Mouse (Mus musculus): ENCODE measurements around the gene Figla. TPM values are rescaled to one million over a fixed set of nuclear protein-coding genes. Genes with fewer than 3 reads are reported as not detected.
A peak's percentile ranks its signal among the peaks of the same experiment; 100 is the strongest.

Figla gene
- total and polyA plus RNA-seq, 2 experiments from 2014 or later: not detected

DNA sequence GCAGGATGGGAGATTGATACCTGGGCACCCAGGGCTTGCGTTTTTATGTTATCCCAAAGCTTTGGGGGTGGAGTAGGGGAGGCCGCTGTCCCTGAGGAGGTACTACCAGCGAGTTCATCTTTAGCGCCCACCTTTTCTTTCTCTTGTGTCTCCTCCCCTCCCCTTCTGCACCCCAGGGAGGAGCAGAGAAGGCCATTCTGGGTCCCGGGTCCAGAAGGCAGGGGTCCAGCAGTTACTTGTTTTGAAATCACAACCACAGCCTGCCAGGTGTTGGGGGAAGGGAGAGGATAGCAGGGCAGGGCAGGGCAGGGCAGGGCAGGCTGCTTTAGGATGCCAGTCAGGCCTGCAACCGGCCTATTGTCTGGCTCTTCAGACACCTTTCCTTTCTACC lies 13.3 kb downstream of the Figla start:
- Histone ChIP-seq H3K4me1 (ENCODE audit: insufficient read depth, low read length) (peaks cover 16% of the 10 kb centered on the region; the same call in 1 of the 2 replicates), H3K36me3 (ENCODE audit: insufficient read depth, low read length) (no peaks in the 10 kb centered on the region), H3K27me3 (ENCODE audit: insufficient read depth, low read length) (no peaks in the 10 kb centered on the region), H3K4me3 (ENCODE audit: low read depth, low read length) (peak overlapping the region; percentile 76), H3K4me2 (ENCODE audit: low read depth, low read length, poor library complexity, severe bottlenecking) (peak overlapping the region; percentile 70), H3K9ac (replicated peaks; ENCODE audit: low read length, poor library complexity, severe bottlenecking) (peak overlapping the region; percentile 96), H3K27ac (ENCODE audit: low read depth, low read length) (peak overlapping the region; percentile 97), H3K9me3 (ENCODE audit: low read length) (no peaks in the 10 kb centered on the region)
- DNase-seq (ENCODE audit: low spot score): no peak
- 4% methylated on average over 6 of the region's 6 CpGs for WGBS
- TF ChIP-seq CTCF (IDR thresholded peaks at IDR 0.05): no peak
- peak; percentile 47 for ATAC-seq (ENCODE audit: low FRiP score)

DNA sequence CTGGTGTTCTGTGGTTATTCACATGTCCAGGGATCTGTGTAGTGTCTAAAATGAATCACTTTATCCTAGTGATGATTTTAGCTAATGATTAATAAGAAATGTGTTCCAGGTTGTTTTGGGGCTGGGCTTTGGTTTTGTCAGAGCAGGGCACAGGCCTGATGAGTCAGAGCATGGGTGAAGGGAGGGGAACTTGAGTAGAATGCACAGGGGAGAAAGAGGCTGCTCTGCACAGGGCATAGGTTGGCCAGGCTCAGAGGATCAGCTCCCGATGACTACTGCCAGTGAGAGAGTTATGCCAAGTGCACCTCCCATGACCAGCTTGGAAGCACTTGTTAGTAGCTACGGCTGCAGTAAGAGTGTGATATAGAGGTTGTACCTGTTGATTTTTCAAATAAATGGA lies 15.6 kb downstream of the Figla start:
- H3K9me3 ChIP-seq (ENCODE audit: low read length): no peaks in the 10 kb centered on the region

DNA sequence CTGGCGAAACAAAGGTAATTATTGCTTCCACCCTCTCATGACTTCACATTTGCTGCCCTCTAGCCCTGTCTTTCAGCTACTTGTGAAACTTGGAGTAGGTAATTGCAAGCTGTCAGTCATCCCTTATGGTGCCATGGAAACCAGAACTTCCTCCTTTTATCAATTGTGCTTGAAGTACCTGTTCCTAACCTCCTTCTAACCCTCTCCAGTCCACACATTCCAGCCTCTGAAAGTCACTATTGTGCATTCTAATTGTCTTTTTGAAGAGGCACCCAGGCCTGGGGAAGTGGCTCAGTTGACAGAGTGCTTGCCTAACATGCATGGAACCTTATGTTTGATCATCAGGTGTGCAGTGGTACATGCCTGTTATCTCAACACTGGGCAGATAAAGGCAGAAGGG lies 17.7 kb downstream of the Figla start:
- ATAC-seq (ENCODE audit: low FRiP score) (no peak), DNase-seq (ENCODE audit: low spot score) (no peak)
- H3K9ac ChIP-seq (replicated peaks; ENCODE audit: low read length, poor library complexity, severe bottlenecking): no peak overlapping the region
- no peak for TF ChIP-seq CTCF (IDR thresholded peaks at IDR 0.05)
- no peak overlapping the region for H3K4me2 ChIP-seq (ENCODE audit: low read depth, low read length, poor library complexity, severe bottlenecking)
- no peaks in the 10 kb centered on the region for H3K9me3 ChIP-seq (ENCODE audit: low read length)
- no peak overlapping the region for H3K27ac ChIP-seq (ENCODE audit: low read depth, low read length)
- 85% methylated on average over 1 of the region's 1 CpGs for WGBS
- no peaks in the 10 kb centered on the region for H3K36me3 ChIP-seq (ENCODE audit: insufficient read depth, low read length)
- peaks cover 13% of the 10 kb centered on the region; the same call in 1 of the 2 replicates for H3K4me1 ChIP-seq (ENCODE audit: insufficient read depth, low read length)
- no peaks in the 10 kb centered on the region for H3K27me3 ChIP-seq (ENCODE audit: insufficient read depth, low read length)
- H3K4me3 ChIP-seq (ENCODE audit: low read depth, low read length): no peak overlapping the region

More for the DNA sequence above, 15.6 kb downstream of the Figla start:
- Histone ChIP-seq H3K4me1 (ENCODE audit: insufficient read depth, low read length) (peaks cover 16% of the 10 kb centered on the region; the same call in 1 of the 2 replicates), H3K36me3 (ENCODE audit: insufficient read depth, low read length) (no peaks in the 10 kb centered on the region), H3K9ac (replicated peaks; ENCODE audit: low read length, poor library complexity, severe bottlenecking) (peak overlapping the region; percentile 36; the same call in 1 of the 2 replicates), H3K27me3 (ENCODE audit: insufficient read depth, low read length) (no peaks in the 10 kb centered on the region), H3K27ac (ENCODE audit: low read depth, low read length) (no peak overlapping the region), H3K4me2 (ENCODE audit: low read depth, low read length, poor library complexity, severe bottlenecking) (peak overlapping the region; percentile 70), H3K4me3 (ENCODE audit: low read depth, low read length) (peak overlapping the region; percentile 76)
- TF ChIP-seq CTCF (IDR thresholded peaks at IDR 0.05): no peak
- no peak for ATAC-seq (ENCODE audit: low FRiP score)
- no peak for DNase-seq (ENCODE audit: low spot score)
- 45% methylated on average over 2 of the region's 2 CpGs for WGBS

DNA sequence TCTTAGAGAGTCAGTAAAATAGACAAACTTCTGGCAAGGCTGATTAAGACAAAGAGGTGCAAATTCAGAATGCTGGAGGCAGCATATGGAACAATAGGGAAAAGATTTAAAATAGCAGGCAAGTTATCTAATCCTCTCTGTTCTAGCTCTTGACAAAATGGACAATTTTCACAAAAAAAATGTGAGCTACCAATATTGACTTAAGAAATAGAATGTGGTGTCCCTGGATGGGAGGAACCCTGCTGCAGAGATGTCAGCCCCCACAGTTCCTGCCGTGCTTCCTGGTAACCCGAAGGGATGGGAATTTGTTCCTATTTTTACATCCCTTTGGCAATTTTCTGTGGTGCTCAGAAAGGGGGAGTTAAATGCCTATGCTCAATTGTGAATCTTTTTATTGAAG lies 22.9 kb downstream of the Figla start:
- WGBS: 41% methylated on average over 2 of the region's 2 CpGs
- Histone ChIP-seq H3K9ac (replicated peaks; ENCODE audit: low read length, poor library complexity, severe bottlenecking) (no peak overlapping the region), H3K36me3 (ENCODE audit: insufficient read depth, low read length) (no peaks in the 10 kb centered on the region), H3K27ac (ENCODE audit: low read depth, low read length) (no peak overlapping the region), H3K4me3 (ENCODE audit: low read depth, low read length) (no peak overlapping the region), H3K27me3 (ENCODE audit: insufficient read depth, low read length) (no peaks in the 10 kb centered on the region), H3K4me2 (ENCODE audit: low read depth, low read length, poor library complexity, severe bottlenecking) (no peak overlapping the region), H3K4me1 (ENCODE audit: insufficient read depth, low read length) (no peaks in the 10 kb centered on the region), H3K9me3 (ENCODE audit: low read length) (no peaks in the 10 kb centered on the region)
- no peak for TF ChIP-seq CTCF (IDR thresholded peaks at IDR 0.05)
- DNase-seq (ENCODE audit: low spot score): no peak
- no peak for ATAC-seq (ENCODE audit: low FRiP score)

DNA sequence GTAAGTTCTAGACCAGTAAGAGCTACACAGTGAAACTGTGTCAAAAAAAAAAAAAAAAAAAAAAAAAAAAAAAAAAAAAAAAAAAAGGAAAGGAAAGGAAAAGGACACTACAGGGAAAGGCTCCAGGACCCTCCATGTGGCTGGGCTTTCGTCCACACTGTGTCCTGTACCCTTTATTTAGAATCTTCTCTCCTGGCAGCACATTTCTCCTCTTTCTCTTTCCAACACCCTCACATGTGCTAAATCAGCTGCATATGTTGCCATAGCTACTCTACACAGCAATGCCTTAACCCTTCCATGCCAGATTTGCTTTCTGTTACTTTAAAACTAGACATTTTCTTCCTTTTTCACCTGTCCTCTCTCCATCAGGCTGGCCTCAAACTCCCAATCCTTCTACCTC lies 24.2 kb downstream of the Figla start:
- DNase-seq (ENCODE audit: low spot score) (peak; percentile 47), ATAC-seq (ENCODE audit: low FRiP score) (no peak)
- Histone ChIP-seq H3K27me3 (ENCODE audit: insufficient read depth, low read length) (no peaks in the 10 kb centered on the region), H3K4me3 (ENCODE audit: low read depth, low read length) (no peak overlapping the region), H3K36me3 (ENCODE audit: insufficient read depth, low read length) (no peaks in the 10 kb centered on the region), H3K27ac (ENCODE audit: low read depth, low read length) (no peak overlapping the region), H3K9ac (replicated peaks; ENCODE audit: low read length, poor library complexity, severe bottlenecking) (no peak overlapping the region), H3K4me2 (ENCODE audit: low read depth, low read length, poor library complexity, severe bottlenecking) (no peak overlapping the region), H3K9me3 (ENCODE audit: low read length) (no peaks in the 10 kb centered on the region), H3K4me1 (ENCODE audit: insufficient read depth, low read length) (no peaks in the 10 kb centered on the region)
- WGBS: 36% methylated on average over 1 of the region's 1 CpGs
- TF ChIP-seq CTCF (IDR thresholded peaks at IDR 0.05): no peak

DNA sequence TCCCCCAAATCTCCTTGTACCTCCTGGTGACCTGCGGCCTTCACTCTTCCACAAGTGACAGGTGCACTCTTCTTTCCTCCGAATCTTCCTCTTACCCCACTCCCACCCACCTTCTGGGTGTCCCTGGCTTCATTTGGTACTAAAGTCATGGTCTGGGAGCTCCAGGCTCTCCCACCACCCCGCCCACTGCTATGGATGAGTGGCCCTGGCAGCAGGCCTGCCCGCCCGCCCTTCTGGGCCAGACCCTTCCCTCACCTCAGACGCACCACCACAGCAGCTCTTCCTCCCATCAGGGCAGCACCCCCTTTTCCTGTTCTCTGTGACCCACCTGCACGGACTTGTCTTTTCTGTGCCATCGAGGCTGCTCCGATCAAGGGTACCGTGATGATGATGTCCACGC lies 31.5 kb downstream of the Figla start:
- Histone ChIP-seq H3K36me3 (ENCODE audit: insufficient read depth, low read length) (no peaks in the 10 kb centered on the region), H3K9ac (replicated peaks; ENCODE audit: low read length, poor library complexity, severe bottlenecking) (peak overlapping the region; percentile 29; the same call in 1 of the 2 replicates), H3K4me2 (ENCODE audit: low read depth, low read length, poor library complexity, severe bottlenecking) (no peak overlapping the region), H3K27me3 (ENCODE audit: insufficient read depth, low read length) (no peaks in the 10 kb centered on the region), H3K4me1 (ENCODE audit: insufficient read depth, low read length) (peaks cover 13% of the 10 kb centered on the region), H3K27ac (ENCODE audit: low read depth, low read length) (no peak overlapping the region), H3K9me3 (ENCODE audit: low read length) (no peaks in the 10 kb centered on the region), H3K4me3 (ENCODE audit: low read depth, low read length) (no peak overlapping the region)
- 79% methylated on average over 11 of the region's 11 CpGs for WGBS
- ATAC-seq (ENCODE audit: low FRiP score) (no peak), DNase-seq (ENCODE audit: low spot score) (no peak)
- TF ChIP-seq CTCF (IDR thresholded peaks at IDR 0.05): no peak

Measured in midbrain, postnatal 0 days (tissue).